Mouse (Mus musculus) megakaryocyte, adult 5-6 weeks (primary cell): ENCODE measurements around the gene Usp6nl. TPM values are rescaled to one million over a fixed set of nuclear protein-coding genes. Genes with fewer than 3 reads are reported as not detected.
A peak's percentile ranks its signal among the peaks of the same experiment; 100 is the strongest.

Experiments
- ATAC-seq: 2 replicates; pipeline ENCODE4 v1.8.0; 2016; ENCODE audit warnings: mild to moderate bottlenecking, inconsistent platforms; ENCODE audit not compliant: poor library complexity, severe bottlenecking
- total RNA-seq, 2 experiments: library from RNA; stranded (forward) in 1 of 2; stranded (reverse) in 1 of 2; fragments of 153-499, 151-499 nt in 1 of 2; fragments of 221-1000, 200-1000 nt in 1 of 2; gene quantifications; 2 replicates each; pipeline versions ENCODE4 v1.2.3 to v1.2.4; 2015 to 2017

Usp6nl gene
- total RNA-seq, 2 experiments from 2014 or later = 6.1 to 8.2 TPM

DNA sequence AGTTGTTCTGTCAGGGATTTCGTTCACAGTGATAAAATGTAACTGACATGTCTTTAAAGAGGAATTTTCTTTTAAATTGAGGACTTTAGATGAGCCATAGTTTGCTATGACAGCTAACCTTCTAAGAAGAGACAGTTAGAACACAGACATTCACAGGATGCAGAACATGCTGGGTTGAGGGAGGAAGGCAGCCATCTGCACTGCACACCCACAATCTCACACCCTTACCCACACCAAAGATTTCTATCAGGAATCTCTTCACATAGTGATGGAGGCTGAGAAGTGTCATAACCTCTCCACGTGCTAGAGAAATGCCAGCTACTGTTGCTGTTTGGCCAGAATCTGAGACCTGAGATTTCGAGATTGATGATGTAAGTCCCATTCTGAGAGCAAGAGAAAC, 139.8 kb downstream of the Usp6nl start:
- peak; percentile 33; the same call in 1 of the 2 replicates for ATAC-seq

DNA sequence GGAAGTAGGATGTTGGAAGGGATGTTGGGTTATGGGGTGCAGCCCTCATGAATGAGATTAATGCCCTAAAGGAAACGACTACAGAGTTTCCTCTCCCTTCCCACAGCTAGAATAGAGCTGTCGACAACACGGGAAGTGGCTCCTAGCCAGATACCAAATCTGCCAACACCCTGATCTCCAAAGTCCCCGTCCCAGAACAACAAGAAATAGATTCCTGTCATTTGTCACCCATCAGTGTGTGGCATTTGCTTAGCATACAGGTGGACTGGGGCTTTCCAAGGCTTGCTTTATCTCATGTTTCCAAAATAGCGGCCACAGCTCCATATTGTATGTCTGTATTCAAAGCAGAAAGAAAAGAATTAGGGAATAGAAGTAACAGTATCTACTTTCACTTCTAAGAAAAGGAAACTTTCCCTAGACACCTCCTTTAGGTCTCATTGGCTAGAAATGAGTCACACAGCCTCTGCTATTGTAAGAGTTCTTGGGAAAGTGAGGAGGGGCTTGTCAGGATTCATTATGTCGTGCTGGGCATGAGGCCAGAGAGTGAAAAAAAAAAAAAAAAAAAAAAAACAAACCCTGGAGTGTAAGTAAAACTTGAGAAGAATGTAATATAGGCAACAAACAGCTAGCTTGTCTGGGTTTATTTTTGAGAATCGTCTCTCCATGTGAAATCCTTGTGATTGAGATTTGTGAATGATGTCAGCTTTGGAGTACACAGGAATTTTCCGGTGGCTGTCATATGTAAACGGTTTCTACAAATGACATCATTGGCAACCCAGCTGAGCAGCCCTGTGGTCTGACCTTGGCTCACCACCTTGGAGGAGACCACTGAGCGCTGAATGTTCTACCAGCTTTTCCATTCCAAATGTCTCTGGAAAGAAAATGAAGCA, 141.6 kb downstream of the Usp6nl start:
- ATAC-seq = no peak

DNA sequence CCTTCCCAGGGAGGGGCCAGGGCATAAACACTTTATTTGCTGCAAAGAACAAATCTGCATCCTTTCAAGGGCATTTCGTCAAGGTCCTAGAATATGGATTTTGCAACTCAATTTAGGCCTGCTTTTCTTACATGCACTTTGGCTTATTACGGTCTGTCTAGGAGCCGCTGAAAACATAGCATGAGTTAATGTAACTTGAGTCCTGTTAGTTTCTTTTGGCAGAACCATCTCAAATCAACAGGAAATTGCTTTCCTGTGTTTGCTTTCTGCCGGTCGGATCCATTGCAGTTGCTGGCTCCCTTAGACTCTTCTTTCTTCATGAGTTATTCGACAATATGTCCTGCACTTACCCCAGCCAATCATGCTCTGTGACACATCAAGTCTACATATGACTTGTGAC, 143.9 kb downstream of the Usp6nl start:
- ATAC-seq = no peak

DNA sequence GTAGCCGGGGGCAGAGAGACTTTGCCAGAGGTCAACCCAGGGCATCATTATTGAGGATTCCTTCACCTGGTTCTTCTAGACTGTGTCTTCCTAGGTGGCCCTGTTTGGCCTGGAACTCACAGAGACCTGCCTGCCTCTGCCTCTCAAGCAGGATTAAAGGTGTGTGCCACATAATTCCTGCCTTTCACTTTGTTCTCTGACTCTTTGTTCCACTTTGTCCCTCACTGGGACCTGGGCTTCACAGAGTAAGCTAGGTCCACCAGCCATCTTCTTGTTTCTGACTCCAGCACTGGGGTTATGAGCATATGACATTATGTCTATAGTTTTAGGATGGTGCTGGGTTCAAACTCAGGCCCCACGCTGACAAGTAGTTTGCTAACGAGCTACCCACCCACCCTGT, 144.9 kb downstream of the Usp6nl start:
- ATAC-seq = no peak

DNA sequence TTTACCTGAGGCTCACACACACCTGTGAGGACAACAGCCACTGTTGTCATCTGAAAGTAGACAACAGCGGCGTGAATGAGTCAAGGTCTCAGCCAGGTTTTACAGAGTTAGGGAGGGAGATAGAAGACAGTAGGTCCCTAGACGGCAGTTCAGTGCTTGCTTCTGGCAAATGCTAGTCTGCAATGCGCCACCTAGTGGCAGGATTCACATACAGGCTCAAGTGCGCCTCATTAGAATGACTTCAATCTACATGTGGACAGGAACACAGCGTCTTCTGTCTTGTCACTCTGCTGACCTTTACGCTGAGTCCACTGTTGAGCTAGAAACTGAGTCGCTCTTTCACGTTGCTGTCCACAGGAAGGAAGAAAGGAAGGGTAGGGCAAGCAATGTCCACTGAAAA, 146.7 kb downstream of the Usp6nl start:
- ATAC-seq = peak; percentile 88

DNA sequence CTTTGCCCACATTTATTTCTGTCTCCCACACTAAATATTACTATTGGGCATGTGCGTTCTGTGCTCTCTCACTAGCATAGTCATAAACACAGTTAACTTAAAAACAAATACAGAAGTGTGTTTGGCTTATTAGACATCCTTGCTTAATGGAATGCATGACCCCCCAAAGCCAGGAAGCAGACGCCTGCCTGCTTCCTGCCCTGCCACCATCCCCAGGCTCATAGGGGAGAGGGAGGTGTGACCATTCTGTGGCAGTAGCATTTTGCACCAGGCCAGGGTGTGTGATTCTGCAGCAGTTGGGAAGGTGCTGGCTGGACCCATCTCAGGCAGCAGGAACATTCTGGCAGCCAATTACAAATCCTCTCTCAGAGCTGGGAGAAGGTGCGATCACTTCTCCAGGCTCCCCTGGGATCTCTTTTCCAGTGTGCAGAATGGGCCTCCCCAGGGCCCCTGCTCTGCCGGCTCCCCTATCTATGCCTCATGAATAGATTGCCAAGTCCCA, 148.7 kb downstream of the Usp6nl start:
- no peak for ATAC-seq

DNA sequence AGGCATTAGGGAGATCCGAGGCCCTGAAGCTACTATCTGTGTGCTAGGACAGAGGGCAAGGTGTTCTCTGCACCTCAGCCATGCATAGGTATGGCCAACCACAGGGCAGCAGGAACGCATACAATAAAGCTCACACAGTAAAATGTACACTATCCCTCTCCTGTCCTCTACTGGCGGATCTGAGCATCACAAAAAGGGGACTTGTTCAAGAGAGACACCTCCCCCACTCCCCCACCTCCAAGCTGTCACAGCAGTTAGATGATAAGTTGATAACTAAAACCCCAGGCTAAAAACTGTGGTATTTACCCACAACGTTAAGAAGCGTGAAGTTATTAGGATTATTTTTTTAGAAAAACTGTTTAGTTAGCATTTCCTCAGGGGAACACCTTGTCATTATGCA, 151.4 kb downstream of the Usp6nl start:
- ATAC-seq = no peak

DNA sequence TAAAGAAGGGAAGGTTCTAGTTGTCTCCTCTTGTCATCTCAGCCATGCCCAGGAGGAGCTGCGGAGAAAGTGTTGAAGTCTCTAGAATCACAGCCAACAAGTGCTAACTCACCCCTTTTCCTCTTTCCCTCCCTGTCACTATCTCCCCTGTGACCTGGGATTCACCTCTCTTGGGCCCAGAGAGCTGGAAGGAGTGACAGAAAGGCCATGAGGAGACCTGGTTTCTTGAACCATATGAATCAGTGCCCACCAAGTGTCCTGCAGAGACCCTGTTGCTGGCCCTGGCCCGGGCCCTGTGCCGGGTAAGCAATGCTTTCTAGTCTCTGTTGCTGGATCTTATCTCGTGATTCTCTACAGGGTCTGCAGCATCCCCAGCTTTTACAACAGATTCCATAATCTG, 155.4 kb downstream of the Usp6nl start:
- no peak for ATAC-seq

DNA sequence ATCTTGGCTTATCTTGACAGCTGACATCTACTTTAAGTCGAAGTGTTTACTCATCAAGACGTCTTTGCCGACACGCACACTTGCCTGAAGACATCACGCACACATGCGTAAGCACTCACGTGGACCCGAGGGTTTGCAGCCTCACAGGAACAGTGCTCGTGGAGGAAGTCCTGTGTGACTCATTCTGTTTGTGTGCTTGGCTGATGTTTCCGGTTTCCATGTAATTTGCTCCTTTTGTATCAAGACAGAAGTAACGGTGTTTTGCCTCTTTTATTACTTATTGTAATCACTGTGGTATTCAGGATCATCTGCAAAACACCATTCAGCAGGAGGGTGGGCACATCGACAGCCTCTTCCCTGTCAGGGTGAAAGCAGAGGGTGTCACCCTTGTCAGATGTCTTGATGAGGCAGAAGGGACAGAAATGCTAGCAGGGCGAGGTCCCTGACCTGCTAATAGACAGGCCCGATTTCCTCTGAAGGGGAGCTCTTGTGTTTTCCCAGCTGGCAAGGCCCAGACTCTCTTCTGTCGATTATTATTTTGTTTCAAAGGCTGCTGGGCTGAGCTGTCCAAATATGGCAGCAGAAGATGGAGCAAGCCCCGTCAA, 156.0 kb downstream of the Usp6nl start:
- peak; percentile 96 for ATAC-seq

DNA sequence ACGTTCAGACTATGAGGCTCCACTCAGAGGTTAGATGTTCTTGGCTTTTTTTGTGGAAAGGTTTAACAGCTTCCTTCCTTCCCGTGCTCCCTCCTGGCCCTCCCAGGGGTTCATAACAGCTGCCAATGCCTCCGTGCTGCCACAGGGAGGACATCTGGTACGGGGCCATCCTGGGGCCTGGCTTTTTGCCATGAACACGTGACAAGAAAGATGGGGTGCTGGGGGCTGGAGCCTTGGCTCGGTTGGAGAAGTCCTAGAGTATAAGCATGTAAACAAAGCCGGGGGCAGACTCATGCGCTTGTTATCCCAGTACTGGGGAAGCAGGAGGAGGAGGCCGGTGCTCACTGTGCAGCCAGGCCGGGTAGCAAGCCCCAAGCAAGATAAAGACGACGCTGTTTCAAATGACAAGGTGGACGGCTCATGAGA, 156.5 kb downstream of the Usp6nl start:
- peak; percentile 28; the same call in 1 of the 2 replicates for ATAC-seq

DNA sequence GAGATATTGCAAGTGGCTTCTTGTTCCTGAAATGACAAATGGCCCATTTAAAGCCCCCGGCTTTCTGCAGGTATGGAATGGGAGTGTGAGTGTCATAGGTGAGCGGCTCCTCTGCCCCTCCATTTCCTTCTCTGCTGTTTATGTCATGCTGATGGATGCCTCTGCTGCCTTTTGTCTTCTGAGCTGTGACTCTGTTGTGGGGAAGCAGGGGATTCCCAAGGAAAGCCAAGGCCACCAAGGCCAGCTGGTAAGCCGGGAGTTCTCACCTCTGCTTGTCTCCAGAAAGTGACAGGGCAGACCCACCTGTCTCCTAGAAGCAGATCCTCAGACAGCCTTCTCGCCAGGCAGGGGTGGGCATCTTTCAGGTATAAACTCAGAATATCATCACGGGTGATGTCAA, 157.2 kb downstream of the Usp6nl start:
- no peak for ATAC-seq

DNA sequence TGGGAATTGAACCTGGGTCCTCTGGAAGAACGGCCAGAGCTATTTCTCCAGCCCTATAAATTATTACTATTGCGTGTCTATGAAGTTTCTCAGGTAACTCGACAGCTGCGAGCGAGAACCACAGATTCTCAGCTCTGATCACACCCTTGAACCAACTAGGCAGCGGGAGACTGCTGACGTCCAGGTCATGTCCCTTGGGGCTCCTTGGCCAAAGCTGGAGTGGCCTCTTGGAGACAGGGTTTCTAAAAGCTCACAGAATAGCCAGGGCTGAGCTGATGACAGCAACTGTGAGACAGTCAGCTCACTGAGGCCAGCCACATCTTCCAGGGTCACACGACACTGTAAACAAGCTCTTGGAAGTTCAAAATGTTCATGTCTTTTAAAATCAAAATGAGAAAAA, 159.5 kb downstream of the Usp6nl start:
- ATAC-seq = no peak

DNA sequence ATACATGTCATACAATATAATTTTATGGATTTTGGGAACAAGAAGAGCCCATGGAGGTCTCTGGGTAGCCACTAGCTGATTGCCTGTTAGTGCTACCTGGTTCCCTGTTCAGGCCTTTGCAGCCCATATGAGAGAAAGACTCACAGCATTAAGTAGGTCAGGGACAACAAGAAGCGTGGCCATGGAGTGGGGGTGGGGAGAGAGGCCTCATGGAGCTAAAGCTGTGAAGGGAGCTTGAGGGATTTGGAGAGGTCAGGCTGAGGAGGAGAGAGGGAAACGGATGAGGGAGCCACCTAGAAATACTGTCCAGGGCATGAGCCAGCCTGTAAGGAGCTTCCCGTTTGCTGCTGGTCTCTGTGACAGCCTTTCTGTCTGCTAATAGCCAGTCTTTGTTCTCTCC, 159.9 kb downstream of the Usp6nl start:
- no peak for ATAC-seq

DNA sequence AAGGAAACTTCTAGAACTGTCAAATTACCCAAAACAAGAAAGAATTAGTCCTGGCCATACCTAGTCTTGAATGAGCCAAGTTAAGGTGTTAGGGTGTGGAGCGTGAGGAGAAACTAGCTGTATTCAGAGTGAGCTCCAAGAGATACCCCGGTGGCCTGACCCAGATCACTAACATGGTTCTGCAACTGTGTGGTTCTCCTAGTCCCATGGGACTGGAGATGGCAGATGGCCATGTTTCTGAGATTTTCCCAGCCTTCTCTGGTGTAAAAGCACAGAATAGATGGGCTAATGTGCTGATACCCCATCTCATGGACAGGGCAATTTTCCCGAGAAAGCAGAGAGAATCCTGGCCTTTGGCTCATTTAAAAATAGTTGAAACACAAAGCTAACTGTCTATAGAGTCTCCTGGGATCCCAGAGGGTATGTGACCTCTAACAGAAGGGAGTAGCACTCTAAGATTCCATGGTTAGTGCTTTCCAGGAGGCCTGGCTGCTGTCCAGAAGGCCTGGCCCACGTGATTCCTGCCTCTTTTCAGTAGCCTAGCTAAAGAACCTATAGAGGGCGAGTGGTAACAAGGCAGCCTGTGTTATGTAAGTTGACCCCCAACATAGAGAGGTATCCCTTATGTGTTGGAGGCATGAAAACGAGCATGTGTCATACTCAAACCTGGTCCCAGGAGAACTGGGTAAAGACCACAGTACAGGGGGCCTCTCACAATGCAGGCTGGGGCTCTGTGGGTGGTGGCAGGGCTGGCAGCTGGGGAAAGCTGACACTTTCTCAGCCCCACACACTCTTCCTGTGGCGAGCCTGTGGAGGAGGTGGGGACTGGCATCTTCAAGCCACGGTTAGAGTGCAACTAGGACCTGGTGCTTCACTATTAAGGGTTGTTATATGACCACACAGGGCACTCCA, 160.9 kb downstream of the Usp6nl start:
- ATAC-seq = peak; percentile 35; the same call in 1 of the 2 replicates

DNA sequence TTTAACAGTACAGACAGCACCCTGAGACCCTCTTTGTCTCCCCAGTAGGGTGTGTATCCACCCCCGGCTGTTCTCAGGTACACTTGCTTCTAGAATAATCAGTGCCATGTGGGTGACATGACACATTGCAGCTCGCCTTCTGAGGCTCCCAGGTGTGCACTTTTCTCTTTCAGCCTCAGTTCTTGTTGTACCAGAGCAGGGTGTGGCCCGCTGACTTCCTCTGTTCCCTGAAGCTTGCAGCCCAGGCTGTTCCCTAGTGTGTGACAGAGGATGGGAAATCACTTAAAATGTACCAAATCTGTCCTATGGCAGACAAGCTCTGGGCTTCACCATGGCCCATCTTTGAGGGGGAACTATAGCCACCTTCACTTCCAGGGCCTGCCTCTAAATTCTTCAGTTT, 161.7 kb downstream of the Usp6nl start:
- no peak for ATAC-seq

DNA sequence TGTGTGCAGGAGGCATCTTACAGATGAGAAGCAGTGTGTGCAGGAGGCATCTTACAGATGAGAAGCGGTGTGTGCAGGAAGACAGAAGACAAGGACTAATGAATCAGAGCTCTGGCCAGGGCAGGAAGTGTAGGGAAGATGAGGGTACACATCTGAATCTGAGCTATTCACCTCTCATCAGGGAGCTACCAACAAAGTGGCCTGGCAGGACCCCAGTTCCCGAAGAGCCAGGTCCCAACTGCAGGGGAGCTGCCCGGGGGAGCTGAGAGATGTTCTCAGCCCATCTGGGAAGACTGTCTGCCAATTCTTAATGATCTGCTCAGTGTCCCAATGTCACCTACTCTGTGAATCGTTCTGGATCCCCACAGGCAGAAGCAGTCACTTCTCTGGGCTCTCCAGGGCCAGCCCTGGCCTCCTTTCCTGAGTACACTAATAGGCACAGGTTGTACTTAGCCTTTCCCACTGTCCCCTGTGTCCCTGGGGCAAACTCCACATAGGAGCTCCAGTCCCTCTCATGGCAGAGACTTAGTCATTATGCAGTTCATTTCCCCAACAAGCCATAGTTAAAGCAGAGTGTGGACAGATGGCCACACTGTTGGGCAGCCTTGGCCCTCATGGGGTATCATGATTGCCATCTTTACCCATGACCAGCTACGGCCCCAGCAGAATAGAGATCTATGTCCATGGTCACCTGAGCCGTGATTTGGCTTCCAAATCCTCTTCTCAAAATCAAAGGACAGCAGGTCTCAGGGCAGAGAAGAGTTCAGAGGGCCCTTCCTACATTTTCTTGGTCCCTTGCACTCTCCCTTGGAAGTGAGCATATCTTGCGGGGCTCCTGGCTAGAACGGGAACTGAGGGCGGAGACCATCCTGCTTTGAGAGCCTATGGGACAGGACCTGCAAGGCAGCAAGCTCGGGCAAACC, 165.4 kb downstream of the Usp6nl start:
- no peak for ATAC-seq

DNA sequence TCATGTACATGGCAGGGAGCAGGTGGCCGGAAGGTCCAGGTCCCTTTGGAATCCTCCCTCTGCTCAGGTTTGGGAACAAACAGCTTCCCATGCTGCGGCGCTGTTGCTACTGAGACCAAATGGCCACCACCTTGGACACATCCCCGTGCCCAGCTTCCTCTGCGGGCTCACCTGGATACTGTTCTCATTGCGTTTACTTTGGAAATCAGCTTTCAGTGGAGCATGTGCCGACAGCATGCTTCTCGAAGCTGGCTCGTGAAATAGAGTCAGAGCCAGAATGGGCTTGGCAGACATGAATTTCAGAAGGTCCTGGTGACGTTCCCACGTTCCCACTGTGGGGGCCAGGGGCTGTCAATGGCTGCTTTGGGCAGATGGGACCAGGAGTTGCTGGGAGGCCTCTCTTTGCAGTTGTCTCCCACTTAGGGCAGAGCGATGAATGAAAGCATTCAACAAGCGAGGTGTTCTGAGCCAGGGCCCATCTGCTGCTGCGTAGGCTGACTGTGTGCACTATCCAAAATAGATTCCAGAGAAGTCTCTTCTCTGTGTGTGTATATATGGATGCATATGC, 166.1 kb downstream of the Usp6nl start:
- ATAC-seq = no peak

DNA sequence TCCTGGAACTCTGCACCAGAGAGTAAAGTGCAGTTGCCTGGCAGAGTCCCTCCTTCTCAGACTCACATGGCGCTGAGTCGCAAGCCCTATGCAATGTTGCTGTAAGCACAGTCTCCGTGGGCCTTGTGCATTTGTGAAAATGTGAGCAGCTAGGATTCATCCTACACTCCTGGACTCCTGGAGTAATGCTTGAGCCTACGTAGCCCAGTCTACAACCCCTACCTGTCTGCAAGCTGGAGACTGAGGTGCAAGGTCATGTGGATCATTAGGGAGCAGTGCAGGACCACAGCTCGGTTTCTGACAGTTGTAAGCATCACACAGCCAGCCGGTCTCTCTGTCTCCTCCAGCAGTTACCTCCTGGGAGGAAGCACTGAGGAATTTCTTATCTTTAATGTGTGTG, 167.6 kb downstream of the Usp6nl start:
- no peak for ATAC-seq

DNA sequence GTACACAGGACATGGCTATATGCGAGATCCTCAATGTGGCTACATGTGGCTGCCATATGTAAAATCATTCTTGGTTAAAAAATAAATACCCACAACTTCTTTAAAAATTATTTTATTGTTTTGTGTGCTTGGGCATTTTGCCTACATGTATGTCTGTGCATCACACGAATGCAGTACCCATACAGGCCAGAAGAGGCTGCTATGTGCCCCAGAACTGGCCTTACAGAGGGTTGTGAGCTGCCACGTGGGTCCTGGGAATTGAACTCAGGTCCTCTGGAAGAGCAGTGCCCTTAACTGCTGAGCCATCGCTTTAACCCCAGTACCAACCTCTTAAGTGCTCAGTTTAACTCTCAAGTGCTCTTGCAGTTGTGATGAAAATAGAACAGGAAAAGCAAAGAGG, 168.4 kb downstream of the Usp6nl start:
- no peak for ATAC-seq

DNA sequence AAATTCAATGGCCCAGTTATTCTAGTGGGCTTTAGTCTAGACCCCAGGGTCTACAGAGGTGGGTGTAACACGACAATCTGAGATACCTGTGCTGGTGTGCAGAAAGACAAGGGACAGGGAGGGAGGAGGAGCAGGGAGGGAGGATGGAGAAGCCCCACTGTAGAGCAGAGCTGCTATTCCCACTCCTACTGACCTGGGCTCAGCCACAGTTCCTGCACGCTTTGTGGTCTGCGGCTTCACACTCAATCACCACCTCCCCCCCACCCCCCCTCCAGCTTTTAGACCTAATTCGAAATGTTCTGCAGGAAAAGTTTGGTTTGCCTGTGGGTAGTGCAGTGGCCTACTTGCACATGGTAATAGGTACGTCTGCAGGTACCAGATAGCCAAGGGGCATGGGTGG, 171.4 kb downstream of the Usp6nl start:
- ATAC-seq = no peak
